Mouse (Mus musculus) thymus, postnatal 4 days (tissue): Measurements from ENCODE around the gene Usp19.

ENCODE experiments used
- DNase-seq: peaks from one replicate; pipeline ENCODE4 v3.0.0; 2021

Usp19 gene

GRCm38 (mm10) chr9:108490559-108491285 lies at the start of gene Usp19:
TSS of gene Usp19 (plus strand) at chr9:108490602.
- DNase-seq = peak; percentile 94

- DNase-seq = no peak
These were observed 49.0 kb upstream of the Usp19 start for GRCm38 (mm10) chr9:108441236-108441919.

- no peak for DNase-seq
These were observed 45.3 kb upstream of the Usp19 start for GRCm38 (mm10) chr9:108445125-108445524.

- DNase-seq = no peak
These were observed 40.5 kb upstream of the Usp19 start for GRCm38 (mm10) chr9:108449860-108450259.

GRCm38 (mm10) chr9:108450292-108451169 lies 39.9 kb upstream of the Usp19 start:
- no peak for DNase-seq

- no peak for DNase-seq
These were observed 39.3 kb upstream of the Usp19 start for GRCm38 (mm10) chr9:108451170-108451493.

- DNase-seq = no peak
These were observed 38.8 kb upstream of the Usp19 start for GRCm38 (mm10) chr9:108451519-108452160.

- peak; percentile 95 for DNase-seq
These were observed 38.0 kb upstream of the Usp19 start for GRCm38 (mm10) chr9:108452291-108452906.

GRCm38 (mm10) chr9:108452911-108453310 lies 37.5 kb upstream of the Usp19 start:
- no peak for DNase-seq

- no peak for DNase-seq
These were observed 36.9 kb upstream of the Usp19 start for GRCm38 (mm10) chr9:108453458-108453857.

- no peak for DNase-seq
These were observed 36.0 kb upstream of the Usp19 start for GRCm38 (mm10) chr9:108454429-108454828.

GRCm38 (mm10) chr9:108455747-108456571 lies 34.4 kb upstream of the Usp19 start:
- DNase-seq = no peak

- no peak for DNase-seq
These were observed 33.4 kb upstream of the Usp19 start for GRCm38 (mm10) chr9:108456953-108457352.

GRCm38 (mm10) chr9:108459939-108460318 lies 30.5 kb upstream of the Usp19 start:
- DNase-seq = no peak

GRCm38 (mm10) chr9:108460319-108461178 lies 29.9 kb upstream of the Usp19 start, which contains the start of gene Ccdc71:
TSS of gene Ccdc71 (plus strand) at chr9:108460527.
- peak; percentile 90 for DNase-seq

GRCm38 (mm10) chr9:108461181-108461631 lies 29.2 kb upstream of the Usp19 start, which contains the start of gene Klhdc8b:
TSS of gene Klhdc8b (minus strand) at chr9:108461581.
- DNase-seq = no peak

- DNase-seq = no peak
These were observed 28.7 kb upstream of the Usp19 start for GRCm38 (mm10) chr9:108461675-108462074.

- DNase-seq = no peak
These were observed 28.2 kb upstream of the Usp19 start for GRCm38 (mm10) chr9:108462192-108462591.

- DNase-seq = no peak
These were observed 26.7 kb upstream of the Usp19 start for GRCm38 (mm10) chr9:108463713-108464112.

GRCm38 (mm10) chr9:108466219-108466618 lies 24.2 kb upstream of the Usp19 start:
- no peak for DNase-seq
